Mouse (Mus musculus) neutrophil, adult 83 days (primary cell): ENCODE data around the gene Rilpl1. TPM values are rescaled to one million over a fixed set of nuclear protein-coding genes. Genes with fewer than 3 reads are reported as not detected.

Experiments used
- total RNA-seq, 2 experiments: library from RNA; stranded (reverse); gene quantifications; one replicate each; pipeline ENCODE4 v1.2.4; 2023

Gene Rilpl1
- total RNA-seq: 1 to 10 TPM in 1 of 2 experiments, under 1 TPM in 1; 0.53 to 1.3 TPM

DNA sequence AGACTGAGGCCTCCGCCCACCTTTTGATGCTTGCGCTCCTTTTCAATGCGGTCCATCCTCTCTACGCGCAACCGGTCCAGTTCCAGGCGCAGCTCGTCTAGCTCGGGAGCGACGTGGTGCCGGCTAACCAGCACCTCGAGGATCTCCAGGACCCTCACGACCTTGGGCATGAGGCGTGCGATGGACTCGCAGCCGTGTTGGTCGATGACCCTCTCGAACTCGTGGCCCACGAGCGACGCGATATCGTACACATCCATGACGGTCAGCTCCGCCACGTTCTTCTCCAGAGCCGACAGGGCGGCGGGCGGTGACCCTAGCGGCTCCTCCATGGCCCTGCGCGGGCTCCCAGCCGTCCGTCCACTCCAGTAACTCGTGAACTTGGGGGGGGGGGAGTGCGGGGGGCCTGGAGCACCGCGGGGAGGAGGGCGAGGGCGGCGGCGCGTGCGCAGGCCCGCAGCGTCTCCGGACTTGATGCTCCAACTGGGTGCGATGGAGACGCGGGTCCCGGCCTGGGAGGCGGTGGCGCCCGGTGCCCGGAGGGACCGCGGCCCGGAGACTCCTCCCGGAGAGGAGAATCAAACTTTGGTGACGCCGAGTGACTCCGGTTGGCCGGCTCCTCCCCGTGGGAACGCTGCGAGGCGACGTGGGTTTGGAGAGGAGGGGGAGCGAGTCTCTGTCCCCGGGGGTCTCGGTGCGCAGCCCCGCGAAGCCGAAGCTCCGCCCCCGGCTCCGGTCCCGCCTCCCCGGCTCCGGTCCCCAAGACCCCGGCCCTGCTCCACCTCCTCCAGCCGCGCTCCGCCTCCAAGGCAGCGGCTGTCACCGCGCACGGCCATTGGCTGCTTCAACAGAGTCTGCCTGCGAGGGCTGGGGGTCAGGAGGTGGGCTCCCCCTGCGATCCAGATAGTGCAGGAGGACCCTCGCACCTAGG is at the start of gene Rilpl1:
Rilpl1 (minus strand) TSS at position 737 of the 928 bp plus-strand sequence.

GRCm38 (mm10) chr5:124578633-124579317 is 47.6 kb upstream of the Rilpl1 start, which contains the start of the genes Eif2b1 and Gtf2h3:
Gene Eif2b1 (minus strand): TSS chr5:124579131.
Gene Gtf2h3 (plus strand): TSS chr5:124579140.

GRCm38 (mm10) chr5:124552558-124553307 is 21.5 kb upstream of the Rilpl1 start, which contains the start of gene Ddx55:
Gene Ddx55 (plus strand): TSS chr5:124552864.

DNA sequence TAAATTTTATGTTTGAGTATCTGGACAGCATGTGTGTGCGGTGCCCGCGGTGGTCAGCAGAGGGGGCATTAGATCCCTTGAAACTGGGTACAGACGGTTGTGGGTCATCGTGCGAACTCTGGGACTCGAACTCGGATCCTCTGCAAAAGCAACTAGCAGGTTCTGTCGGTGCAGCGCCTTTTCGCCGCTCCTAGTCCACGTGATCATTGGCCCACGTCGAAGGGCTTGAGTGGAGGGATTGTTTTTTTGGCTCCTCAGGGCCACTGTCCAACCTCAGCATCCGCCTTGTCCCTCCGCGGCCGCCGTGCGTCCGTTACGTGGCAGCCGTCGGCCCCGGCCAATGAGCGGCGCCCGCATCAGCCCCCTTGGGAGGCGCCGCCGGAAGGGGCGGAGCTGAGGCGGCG is 9.2 kb upstream of the Rilpl1 start, which contains the start of gene Tmed2:
Tmed2 (plus strand) TSS at position 313 of the 404 bp plus-strand sequence.

GRCm38 (mm10) chr5:124482966-124483654 is 48.1 kb downstream of the Rilpl1 start, which contains the start of gene Snrnp35:
Gene Snrnp35 (plus strand): TSS chr5:124483134.

Other genes with a start within 250 kb of the Rilpl1 start
- gene Mphosph9, start 203.4 kb downstream of the Rilpl1 start, total RNA-seq: 10 to 100 TPM; 11.6 to 12.5 TPM
- gene 2810006K23Rik, start 203.3 kb downstream of the Rilpl1 start, total RNA-seq: 1 to 10 TPM; 5.5 to 5.6 TPM
- gene Cdk2ap1, start 168.3 kb downstream of the Rilpl1 start, total RNA-seq: 10 to 100 TPM; 87.3 to 89.0 TPM
- gene Sbno1, start 105.4 kb downstream of the Rilpl1 start, total RNA-seq: 100 to 1,000 TPM; 148 to 177 TPM
- 100 to 1,000 TPM; 180 to 199 TPM for gene Kmt5a, start 91.5 kb downstream of the Rilpl1 start, total RNA-seq
- 10 to 100 TPM; 73.8 to 78.3 TPM for gene Rilpl2, start 53.0 kb downstream of the Rilpl1 start, total RNA-seq
- 10 to 100 TPM; 11.1 to 16.8 TPM for gene Snrnp35, start 48.3 kb downstream of the Rilpl1 start, total RNA-seq
- gene Tmed2, start 9.3 kb upstream of the Rilpl1 start, total RNA-seq: 100 to 1,000 TPM; 148 to 155 TPM
- gene Ddx55, start 21.5 kb upstream of the Rilpl1 start, total RNA-seq: 10 to 100 TPM; 13.9 to 14.5 TPM
- 10 to 100 TPM; 17.2 to 19.6 TPM for gene Eif2b1, start 47.7 kb upstream of the Rilpl1 start, total RNA-seq
- gene Gtf2h3, start 47.7 kb upstream of the Rilpl1 start, total RNA-seq: 10 to 100 TPM in 1 of 2 experiments, 1 to 10 TPM in 1; 9.1 to 11.7 TPM
- gene Atp6v0a2, start 97.2 kb upstream of the Rilpl1 start, total RNA-seq: 10 to 100 TPM; 27.4 to 33.4 TPM
- gene Dnah10, start 193.7 kb upstream of the Rilpl1 start, total RNA-seq: not detected